Mouse (Mus musculus) G1E (cell line): ENCODE measurements around the gene Foxn1.

Experiments used
- CTCF ChIP-seq: IDR thresholded peaks from 2 replicates; pipeline ENCODE4 v1.5.1; 2012; ENCODE audit warnings: low read depth, low read length, inconsistent platforms, mixed read lengths
- POLR2AphosphoS5 ChIP-seq: IDR thresholded peaks from 2 replicates; pipeline ENCODE4 v1.6.1; 2012; ENCODE audit warnings: low read depth, low read length, inconsistent platforms; ENCODE audit not compliant: insufficient replicate concordance
- TAL1 ChIP-seq: conservative IDR thresholded peaks from 2 replicates; pipeline ENCODE4 v1.6.1; 2012; ENCODE audit warnings: low read depth, low read length, inconsistent platforms, mixed read lengths

GRCm38 (mm10) chr11:78344890-78345715 is 41.3 kb downstream of the Foxn1 start:
- no peak for TF ChIP-seq CTCF
- no peak for TF ChIP-seq TAL1
- TF ChIP-seq POLR2AphosphoS5: no peak
